Mouse (Mus musculus) CH12.LX (cell line): ENCODE data around the gene Aip.

ENCODE experiments used
- CTCF ChIP-seq, 2 experiments: IDR thresholded peaks in 1 of 2; conservative IDR thresholded peaks in 1 of 2; 2 replicates each; pipeline ENCODE4 v1.5.1; 2011 to 2012; ENCODE audit warnings: low read depth in 2 of 2, low read length in 2 of 2, improper control_type of control experiment in 1 of 2, inconsistent platforms in 1 of 2, mild to moderate bottlenecking in 1 of 2, moderate library complexity in 1 of 2
- ETS1 ChIP-seq: conservative IDR thresholded peaks from 2 replicates; pipeline ENCODE4 v1.6.1; 2012; ENCODE audit warnings: low read depth, mild to moderate bottlenecking, inconsistent platforms, low read length, improper control_type of control experiment, moderate library complexity
- HCFC1 ChIP-seq: IDR thresholded peaks from 2 replicates; pipeline ENCODE4 v1.6.1; 2012; ENCODE audit warnings: low read depth, mild to moderate bottlenecking, inconsistent platforms, low read length, improper control_type of control experiment
- JUND ChIP-seq: conservative IDR thresholded peaks from 2 replicates; pipeline ENCODE4 v1.6.1; 2011; ENCODE audit warnings: low read depth, low read length, improper control_type of control experiment
- MEF2A ChIP-seq: IDR thresholded peaks from 2 replicates; pipeline ENCODE4 v1.6.1; 2014; ENCODE audit warnings: low read depth, mild to moderate bottlenecking, inconsistent platforms, low read length, improper control_type of control experiment, borderline replicate concordance
- POLR2A ChIP-seq: IDR thresholded peaks from 2 replicates; pipeline ENCODE4 v1.6.1; 2011; ENCODE audit warnings: low read depth, mild to moderate bottlenecking, improper control_type of control experiment, low read length
- RAD21 ChIP-seq: IDR thresholded peaks from 2 replicates; pipeline ENCODE4 v1.6.1; 2011; ENCODE audit warnings: low read depth, mild to moderate bottlenecking, low read length, improper control_type of control experiment, moderate library complexity
- USF1 ChIP-seq: IDR thresholded peaks from 2 replicates; pipeline ENCODE4 v1.6.1; 2014; ENCODE audit warnings: low read depth, mild to moderate bottlenecking, inconsistent platforms, low read length, improper control_type of control experiment
- ZNF384 ChIP-seq: IDR thresholded peaks from 2 replicates; pipeline ENCODE4 v1.6.1; 2012; ENCODE audit warnings: low read depth, low read length, improper control_type of control experiment, inconsistent platforms

- TF ChIP-seq POLR2A = no peak
- no peak for TF ChIP-seq CTCF (conservative IDR thresholded peaks at IDR 0.05 in 1 of 2, IDR thresholded peaks at IDR 0.05 in 1 of 2; ENCODE audit: low read depth in 2 of 2, low read length in 2 of 2)
- TF ChIP-seq USF1 = no peak
- TF ChIP-seq MEF2A = no peak
- no peak for TF ChIP-seq HCFC1
- TF ChIP-seq JUND = no peak
- no peak for TF ChIP-seq RAD21
- TF ChIP-seq ETS1 = no peak
- TF ChIP-seq ZNF384 = no peak
Observed at GRCm38 (mm10) chr19:4118350-4118749, 7.3 kb downstream of the Aip start.
